Mouse (Mus musculus): ENCODE measurements around the gene Igf1r. TPM values are rescaled to one million over a fixed set of nuclear protein-coding genes. Genes with fewer than 3 reads are reported as not detected.

Gene Igf1r
- polyA plus RNA-seq, 1 experiment = 2.6 TPM

DNA sequence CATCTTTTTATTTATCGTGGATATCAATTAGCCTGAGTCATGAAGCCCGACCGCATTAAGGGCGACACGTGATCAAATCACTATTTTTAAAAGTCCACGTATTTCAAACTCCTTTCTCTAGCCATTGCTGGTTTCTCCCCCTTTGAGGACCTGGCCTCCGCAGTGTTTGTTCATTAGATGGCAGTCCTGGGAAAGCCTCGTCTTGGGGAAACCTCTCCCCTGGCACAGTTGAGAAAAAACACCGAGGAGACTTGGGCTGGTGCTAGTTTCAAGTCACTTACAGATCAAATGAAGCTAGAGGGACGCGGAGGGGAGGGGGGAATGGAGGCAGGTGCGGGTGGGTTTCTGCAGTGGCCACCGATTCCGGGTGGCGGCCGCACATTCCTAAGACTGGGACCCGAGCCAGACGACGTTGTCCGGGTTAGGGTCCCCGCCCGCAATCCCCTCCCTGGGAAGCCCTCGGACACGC lies 2.2 kb upstream of the Igf1r start:
- TF ChIP-seq CTCF (IDR thresholded peaks at IDR 0.05; ENCODE audit: extremely low read depth, insufficient read length, insufficient replicate concordance, low read depth, low read length) (no peak), POLR2A (IDR thresholded peaks at IDR 0.05; ENCODE audit: low read depth, low read length) (no peak)
- Histone ChIP-seq H3K27me3 (ENCODE audit: control insufficient read depth, insufficient read depth, low read length) (peaks cover 12% of the 10 kb centered on the region), H3K36me3 (ENCODE audit: control insufficient read depth, insufficient read depth, low read length) (no peaks in the 10 kb centered on the region), H3K27ac (ENCODE audit: insufficient read depth, low read depth, low read length) (no peak overlapping the region), H3K4me3 (ENCODE audit: low read depth, low read length) (peak overlapping the region; percentile 77), H3K4me1 (ENCODE audit: control insufficient read depth, insufficient read depth, insufficient read length, low read length) (peaks cover 11% of the 10 kb centered on the region; the same call in 1 of the 2 replicates)
- under 1% methylated on average over 24 of the region's 24 CpGs for WGBS

DNA sequence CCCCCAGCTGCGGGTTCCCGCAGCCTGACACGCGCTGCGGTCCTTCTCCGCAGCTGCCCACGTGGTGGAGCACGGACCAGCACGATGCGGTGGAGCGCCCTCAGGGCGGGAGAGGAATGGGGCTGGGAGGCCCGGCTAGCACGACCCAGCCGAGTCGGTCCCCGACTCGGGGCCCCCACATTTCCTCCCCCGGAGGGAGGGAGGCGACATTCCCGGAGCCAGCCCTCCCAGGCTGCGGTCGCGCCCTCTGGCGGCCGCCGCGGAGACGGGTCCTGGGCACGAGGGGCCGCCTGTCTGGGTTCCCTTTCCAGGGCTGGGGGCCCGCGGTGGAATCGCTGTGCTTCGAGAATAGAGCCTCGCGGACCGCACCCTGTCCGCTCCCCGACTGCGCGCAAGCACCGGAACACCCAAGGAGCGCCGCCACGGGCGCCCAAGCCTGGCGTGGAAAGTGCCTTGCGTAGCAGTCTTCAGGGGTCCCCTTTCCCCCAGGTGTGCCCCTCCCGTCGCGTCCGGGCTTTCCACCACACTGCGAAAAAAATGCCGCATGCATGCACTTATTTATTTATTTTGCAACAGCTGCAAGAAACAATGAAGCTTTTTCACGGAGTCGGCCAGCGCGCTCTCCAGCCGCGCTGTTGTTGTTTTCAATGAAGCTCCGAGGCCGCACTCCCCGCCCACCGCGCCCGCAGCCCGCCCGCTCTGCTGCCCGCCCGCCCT lies 1.7 kb upstream of the Igf1r start:
- Histone ChIP-seq H3K36me3 (ENCODE audit: control insufficient read depth, insufficient read depth, low read length) (no peaks in the 10 kb centered on the region), H3K27ac (ENCODE audit: insufficient read depth, low read depth, low read length) (peak overlapping the region; percentile 41), H3K27me3 (ENCODE audit: control insufficient read depth, insufficient read depth, low read length) (peaks cover 10% of the 10 kb centered on the region), H3K4me3 (ENCODE audit: low read depth, low read length) (peak overlapping the region; percentile 77), H3K4me1 (ENCODE audit: control insufficient read depth, insufficient read depth, insufficient read length, low read length) (peaks cover 11% of the 10 kb centered on the region; the same call in 1 of the 2 replicates)
- under 1% methylated on average over 71 of the region's 71 CpGs for WGBS
- TF ChIP-seq POLR2A (IDR thresholded peaks at IDR 0.05; ENCODE audit: low read depth, low read length) (no peak), CTCF (IDR thresholded peaks at IDR 0.05; ENCODE audit: extremely low read depth, insufficient read length, insufficient replicate concordance, low read depth, low read length) (peak; percentile 65)

DNA sequence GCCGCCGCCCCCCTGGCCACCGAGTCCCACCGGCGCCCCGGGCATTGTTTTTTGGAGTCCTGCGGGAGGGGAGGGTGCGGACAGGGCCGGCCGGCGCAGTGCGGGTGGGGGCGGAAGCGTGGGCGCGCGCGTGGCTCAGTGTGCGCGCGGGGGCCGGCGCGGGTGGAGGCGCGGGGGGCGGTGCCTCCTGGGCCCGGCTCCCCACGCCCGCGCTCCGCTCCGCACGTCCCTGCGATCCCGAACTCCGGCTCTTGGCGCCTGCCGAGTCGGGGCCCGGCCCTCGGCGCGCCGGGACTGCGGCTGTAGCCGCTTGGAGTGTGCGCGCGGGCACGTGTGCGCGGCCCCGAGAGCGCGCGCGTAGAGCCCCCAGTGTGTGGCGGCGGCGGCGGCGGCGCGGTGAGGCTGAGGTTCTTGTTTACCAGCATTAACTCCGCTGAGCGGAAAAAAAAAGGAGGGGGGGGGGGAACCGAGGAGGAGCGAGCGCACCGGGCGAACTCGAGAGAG lies 1.0 kb upstream of the Igf1r start:
- 0 out of 2 replicates have a peak, but pooled peaks have one; percentile 7 for TF ChIP-seq POLR2A (IDR thresholded peaks at IDR 0.05; ENCODE audit: low read depth, low read length)
- TF ChIP-seq CTCF (IDR thresholded peaks at IDR 0.05; ENCODE audit: extremely low read depth, insufficient read length, insufficient replicate concordance, low read depth, low read length) = no peak
- no peaks in the 10 kb centered on the region for H3K36me3 ChIP-seq (ENCODE audit: control insufficient read depth, insufficient read depth, low read length)
- H3K4me1 ChIP-seq (ENCODE audit: control insufficient read depth, insufficient read depth, insufficient read length, low read length) = peaks cover 11% of the 10 kb centered on the region; the same call in 1 of the 2 replicates
- peak overlapping the region; percentile 61; the same call in 1 of the 2 replicates for H3K27ac ChIP-seq (ENCODE audit: insufficient read depth, low read depth, low read length)
- H3K27me3 ChIP-seq (ENCODE audit: control insufficient read depth, insufficient read depth, low read length) = peaks cover 10% of the 10 kb centered on the region
- peak overlapping the region; percentile 77 for H3K4me3 ChIP-seq (ENCODE audit: low read depth, low read length)
- WGBS = 2% methylated on average over 52 of the region's 73 CpGs

DNA sequence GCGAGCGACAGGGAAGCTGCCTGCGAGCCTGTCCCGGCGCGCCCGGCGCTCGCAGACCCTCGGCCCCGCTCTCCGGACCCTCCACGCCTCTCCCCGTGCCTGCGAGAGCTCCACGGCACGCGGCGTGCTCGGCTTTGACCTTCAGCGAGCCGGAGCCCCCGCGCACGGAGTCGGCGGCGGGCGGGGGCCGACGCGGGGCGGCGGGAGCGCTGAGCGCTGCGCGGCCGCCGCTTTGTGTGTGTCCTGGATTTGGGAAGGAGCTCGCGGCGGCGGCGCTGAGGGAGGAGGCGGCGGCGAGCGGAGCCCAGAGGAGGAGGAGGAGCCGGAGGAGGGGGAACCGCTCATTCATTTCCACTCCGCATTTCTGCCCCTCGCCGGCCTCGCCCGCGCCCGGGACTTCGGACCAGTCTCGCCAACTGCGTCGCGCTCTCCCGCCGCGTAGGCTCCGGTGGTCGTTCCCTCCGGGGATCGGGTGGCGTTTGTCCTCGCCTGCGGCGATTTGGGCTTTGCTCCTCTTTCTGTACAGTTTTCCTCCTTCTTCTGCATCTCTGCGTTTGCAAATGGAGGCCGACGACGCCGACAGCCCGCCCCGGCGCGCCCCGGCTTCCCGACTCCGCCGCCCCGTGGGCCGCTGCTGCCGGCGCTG lies 468 bp upstream of the Igf1r start:
- no peak for TF ChIP-seq POLR2A (IDR thresholded peaks at IDR 0.05; ENCODE audit: low read depth, low read length)
- no peak for TF ChIP-seq CTCF (IDR thresholded peaks at IDR 0.05; ENCODE audit: extremely low read depth, insufficient read length, insufficient replicate concordance, low read depth, low read length)
- Histone ChIP-seq H3K27ac (ENCODE audit: insufficient read depth, low read depth, low read length) (peak overlapping the region; percentile 61), H3K4me1 (ENCODE audit: control insufficient read depth, insufficient read depth, insufficient read length, low read length) (peaks cover 11% of the 10 kb centered on the region; the same call in 1 of the 2 replicates), H3K27me3 (ENCODE audit: control insufficient read depth, insufficient read depth, low read length) (peaks cover 10% of the 10 kb centered on the region), H3K36me3 (ENCODE audit: control insufficient read depth, insufficient read depth, low read length) (no peaks in the 10 kb centered on the region), H3K4me3 (ENCODE audit: low read depth, low read length) (peak overlapping the region; percentile 77)
- under 1% methylated on average over 89 of the region's 91 CpGs for WGBS

DNA sequence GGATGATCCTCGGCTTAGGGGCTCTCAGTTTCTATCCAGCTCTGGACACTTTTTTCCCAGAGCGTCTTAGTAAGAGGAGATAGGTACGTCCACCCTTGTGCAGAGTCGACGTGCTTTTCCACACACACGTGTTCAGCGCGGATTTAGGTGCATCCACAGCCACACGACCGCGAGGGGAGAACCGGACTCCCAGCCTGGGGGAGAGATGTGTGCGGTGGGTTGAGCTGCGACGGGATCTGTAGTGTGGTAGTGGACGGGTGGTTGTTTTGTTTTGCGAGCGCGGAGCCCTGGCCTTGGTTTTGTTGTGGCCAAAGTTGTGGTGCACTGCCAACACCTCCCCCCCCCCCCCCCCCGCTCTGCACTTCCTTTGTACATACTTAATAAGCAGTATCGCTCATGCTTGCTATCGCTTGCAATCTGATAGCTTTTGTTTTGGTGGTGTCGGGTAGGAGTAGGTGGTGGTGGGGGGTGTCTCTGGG lies 1.2 kb downstream of the Igf1r start:
- H3K27me3 ChIP-seq (ENCODE audit: control insufficient read depth, insufficient read depth, low read length) = peaks cover 8% of the 10 kb centered on the region
- H3K4me3 ChIP-seq (ENCODE audit: low read depth, low read length) = peak overlapping the region; percentile 77
- no peak overlapping the region for H3K27ac ChIP-seq (ENCODE audit: insufficient read depth, low read depth, low read length)
- 1% methylated on average over 23 of the region's 23 CpGs for WGBS
- peaks cover 11% of the 10 kb centered on the region; the same call in 1 of the 2 replicates for H3K4me1 ChIP-seq (ENCODE audit: control insufficient read depth, insufficient read depth, insufficient read length, low read length)
- H3K36me3 ChIP-seq (ENCODE audit: control insufficient read depth, insufficient read depth, low read length) = no peaks in the 10 kb centered on the region
- no peak for TF ChIP-seq POLR2A (IDR thresholded peaks at IDR 0.05; ENCODE audit: low read depth, low read length)
- TF ChIP-seq CTCF (IDR thresholded peaks at IDR 0.05; ENCODE audit: extremely low read depth, insufficient read length, insufficient replicate concordance, low read depth, low read length) = no peak

DNA sequence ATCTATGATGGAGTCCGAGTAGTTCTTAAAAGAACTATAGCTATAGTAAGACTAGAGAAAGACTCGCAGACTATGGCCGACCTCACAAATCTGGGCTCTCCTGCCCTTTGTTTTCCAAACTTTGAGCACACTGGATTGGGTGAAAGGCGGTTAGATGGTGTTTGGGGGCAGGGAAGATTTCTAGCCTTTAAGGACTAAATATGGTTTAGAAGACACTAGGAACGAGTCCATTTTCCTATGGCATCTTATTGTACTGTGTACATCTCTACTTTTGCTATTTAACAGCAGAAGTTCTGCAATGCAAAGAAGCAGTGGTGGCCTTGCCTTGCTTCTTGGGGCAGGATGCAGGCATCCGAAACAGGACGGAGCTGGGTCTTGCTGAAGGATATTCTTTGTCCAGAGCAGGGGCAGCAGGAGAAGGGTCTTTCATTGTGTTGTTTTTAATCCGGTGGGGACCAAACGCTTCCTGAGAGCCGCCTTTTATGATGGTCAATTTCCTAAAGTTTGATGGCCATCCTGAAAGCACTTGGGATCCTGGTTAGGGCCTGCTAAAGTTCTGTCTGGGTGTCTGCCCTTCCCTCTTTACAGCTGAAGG lies 2.1 kb downstream of the Igf1r start:
- WGBS = 75% methylated on average over 10 of the region's 10 CpGs
- Histone ChIP-seq H3K4me3 (ENCODE audit: low read depth, low read length) (no peak overlapping the region; the same call in 1 of the 2 replicates), H3K36me3 (ENCODE audit: control insufficient read depth, insufficient read depth, low read length) (no peaks in the 10 kb centered on the region), H3K4me1 (ENCODE audit: control insufficient read depth, insufficient read depth, insufficient read length, low read length) (peaks cover 11% of the 10 kb centered on the region; the same call in 1 of the 2 replicates), H3K27me3 (ENCODE audit: control insufficient read depth, insufficient read depth, low read length) (peaks cover 8% of the 10 kb centered on the region), H3K27ac (ENCODE audit: insufficient read depth, low read depth, low read length) (no peak overlapping the region)
- TF ChIP-seq POLR2A (IDR thresholded peaks at IDR 0.05; ENCODE audit: low read depth, low read length) = no peak
- TF ChIP-seq CTCF (IDR thresholded peaks at IDR 0.05; ENCODE audit: extremely low read depth, insufficient read length, insufficient replicate concordance, low read depth, low read length) = no peak

All from small intestine, adult 2 months (tissue).